Mouse (Mus musculus) intestine, embryonic 14.5 days (tissue): ENCODE results near the gene Gm11032. TPM values are rescaled to one million over a fixed set of nuclear protein-coding genes. Genes with fewer than 3 reads are reported as not detected.
A peak's percentile ranks its signal among the peaks of the same experiment; 100 is the strongest.

Experiments used
- ATAC-seq: fragments of 200-750 bp; cut with Nextera tagmentation; replicated peaks from 2 replicates; pipeline ENCODE4 v1.8.0; 2017; ENCODE audit warnings: low read depth, moderate number of reproducible peaks, moderate TSS enrichment, moderate library complexity; ENCODE audit not compliant: low FRiP score, low TSS enrichment
- DNase-seq: peaks from one replicate; pipeline ENCODE4 v3.0.0-alpha.2; 2018; ENCODE audit warnings: low spot score
- H3K27ac ChIP-seq: fragments of 300-500 bp; sonication (generic); 2 replicates; pipeline ENCODE4 v1.5.1; 2014; ENCODE audit warnings: low read depth, mild to moderate bottlenecking, control low read depth
- H3K27me3 ChIP-seq: fragments of 300-500 bp; sonication (generic); replicated peaks from 2 replicates; pipeline ENCODE4 v1.6.1; 2014; ENCODE audit warnings: low read length, control low read depth; ENCODE audit not compliant: control insufficient read depth, insufficient read depth
- H3K36me3 ChIP-seq: fragments of 300-500 bp; sonication (generic); 2 replicates; pipeline ENCODE4 v1.6.1; 2014; ENCODE audit warnings: low read length, control low read depth; ENCODE audit not compliant: control insufficient read depth, insufficient read depth
- H3K4me1 ChIP-seq: fragments of 300-500 bp; sonication (generic); replicated peaks from 2 replicates; pipeline ENCODE4 v1.6.1; 2014; ENCODE audit warnings: low read length, control low read depth, mixed read lengths; ENCODE audit not compliant: control insufficient read depth, insufficient read depth
- H3K4me2 ChIP-seq: fragments of 300-500 bp; sonication (generic); 2 replicates; pipeline ENCODE4 v1.6.1; 2014; ENCODE audit warnings: low read length
- H3K4me3 ChIP-seq: fragments of 300-500 bp; sonication (generic); 2 replicates; pipeline ENCODE4 v1.5.1; 2014; ENCODE audit warnings: low read depth, low read length, control low read depth, mixed read lengths
- H3K9ac ChIP-seq: fragments of 300-500 bp; sonication (generic); 2 replicates; pipeline ENCODE4 v1.6.1; 2014; ENCODE audit warnings: mild to moderate bottlenecking, low read length
- H3K9me3 ChIP-seq: fragments of 300-500 bp; sonication (generic); 2 replicates; pipeline ENCODE4 v1.6.1; 2016; ENCODE audit warnings: low read length, control low read depth; ENCODE audit not compliant: control insufficient read depth
- WGBS: fragments of 180-500 bp; shearing (Covaris S2); extraction: QIAGEN DNeasy Blood & Tissue Kit; methylation state at CpG from one replicate; pipeline ENCODE4 v1.1.7; 2014; 5-methylcytosine and 5-hydroxymethylcytosine counted together
- polyA plus RNA-seq: library from polyadenylated mRNA; unstranded; fragments of >200 nt; fragmentation: Nextera tagmentation; extraction: Ambion mirVana; gene quantifications from 2 replicates; pipeline ENCODE4 v1.2.1, GENCODE M21; 2014

Gene Gm11032
- polyA plus RNA-seq, 1 experiment from 2014 or later, result not detected

DNA sequence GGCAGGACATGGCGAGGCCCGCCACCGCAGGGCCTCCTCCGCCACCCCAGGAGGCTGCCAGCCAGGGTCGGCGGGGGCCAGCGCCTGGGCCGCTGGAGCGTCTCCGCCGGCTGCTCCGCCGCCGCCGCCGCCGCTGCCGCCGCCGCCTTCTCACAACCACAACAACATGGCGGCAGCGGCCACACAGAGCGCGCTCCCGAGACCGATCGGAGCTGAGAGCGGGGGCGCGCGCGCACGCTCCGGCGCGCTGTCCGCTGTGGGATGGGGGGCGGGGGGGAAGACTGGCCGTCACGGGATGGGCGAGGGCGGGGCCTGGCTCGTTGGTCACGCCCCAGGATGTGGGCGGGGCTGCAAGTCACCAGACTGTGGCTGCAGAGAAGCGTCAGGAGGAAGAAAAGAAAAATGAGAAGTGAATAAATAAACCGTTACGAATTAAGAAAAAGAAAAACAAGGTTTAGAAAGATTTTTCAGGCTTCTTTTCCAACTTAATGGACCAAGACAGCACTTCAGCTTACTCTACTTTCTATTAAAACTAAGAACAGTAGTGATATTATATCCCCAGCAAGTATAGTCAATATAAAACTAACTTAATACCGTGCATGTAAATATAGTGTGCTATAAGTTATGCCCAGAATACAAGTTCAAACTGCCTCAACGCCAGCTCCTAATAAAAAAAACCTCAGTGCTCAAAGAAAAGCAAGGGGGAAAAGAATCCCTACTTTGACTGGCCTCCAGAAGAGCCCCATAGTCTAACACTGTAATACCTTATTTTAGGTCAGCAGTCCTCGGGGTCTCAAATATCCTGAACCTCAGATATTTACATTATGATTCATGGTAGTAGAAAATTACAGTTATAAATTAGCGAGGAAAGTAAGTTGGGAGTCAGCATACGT, 25.0 kb upstream of the Gm11032 start, which contains the start of gene Mtmr3:
Mtmr3 (minus strand) TSS at position 256 of the 893 bp plus-strand sequence.
- H3K27me3 ChIP-seq, result no peaks in the 10 kb centered on the region
- H3K4me3 ChIP-seq, result peak within 1 kb of the TSS; percentile 94
- DNase-seq (peak; percentile 97), ATAC-seq (peak; percentile 94)
- H3K36me3 ChIP-seq, result no peaks in the 10 kb centered on the region
- peak within 1 kb of the TSS; percentile 63 for H3K4me2 ChIP-seq
- peaks cover 7% of the 10 kb centered on the region for H3K4me1 ChIP-seq
- peak within 1 kb of the TSS; percentile 94 for H3K9ac ChIP-seq
- WGBS, result 4% methylated on average over 53 of the region's 53 CpGs
- no peaks in the 10 kb centered on the region for H3K9me3 ChIP-seq
- peak within 1 kb of the TSS; percentile 90 for H3K27ac ChIP-seq

DNA sequence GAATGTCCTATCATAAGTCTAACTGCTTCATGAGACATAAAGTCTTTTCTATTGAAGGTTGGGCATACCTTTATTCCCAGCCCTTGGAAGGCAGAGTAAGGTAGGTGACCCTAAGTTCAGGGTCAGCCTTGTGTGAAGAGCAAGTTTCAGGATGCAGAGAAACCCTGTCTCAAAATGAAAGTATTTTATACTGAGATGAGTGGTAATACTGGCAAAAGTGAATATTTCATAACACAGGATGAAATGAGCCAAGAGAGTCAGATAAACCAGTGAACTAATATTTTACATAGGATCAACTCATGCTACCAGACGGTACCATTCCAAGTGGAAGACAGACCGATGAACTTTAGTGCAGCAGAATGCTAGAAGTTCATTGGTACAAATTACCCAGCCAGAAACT, 21.5 kb upstream of the Gm11032 start:
- Histone ChIP-seq H3K27ac (no peak overlapping the region), H3K9ac (no peak overlapping the region), H3K4me2 (no peak overlapping the region), H3K4me3 (no peak overlapping the region), H3K36me3 (no peaks in the 10 kb centered on the region), H3K9me3 (no peaks in the 10 kb centered on the region), H3K4me1 (peaks cover 11% of the 10 kb centered on the region), H3K27me3 (no peaks in the 10 kb centered on the region)
- 85% methylated on average over 2 of the region's 2 CpGs for WGBS
- DNase-seq (no peak), ATAC-seq (no peak)

- H3K9ac ChIP-seq, result no peak overlapping the region
- no peaks in the 10 kb centered on the region for H3K9me3 ChIP-seq
- H3K27me3 ChIP-seq, result no peaks in the 10 kb centered on the region
- H3K27ac ChIP-seq, result no peak overlapping the region
- peaks cover 18% of the 10 kb centered on the region for H3K4me1 ChIP-seq
- H3K36me3 ChIP-seq, result no peaks in the 10 kb centered on the region
- DNase-seq (no peak), ATAC-seq (no peak)
- WGBS, result 89% methylated on average over 3 of the region's 3 CpGs
- no peak overlapping the region for H3K4me2 ChIP-seq
- no peak overlapping the region for H3K4me3 ChIP-seq
These were observed 20.0 kb upstream of the Gm11032 start for GRCm38 (mm10) chr11:4599916-4600315.

DNA sequence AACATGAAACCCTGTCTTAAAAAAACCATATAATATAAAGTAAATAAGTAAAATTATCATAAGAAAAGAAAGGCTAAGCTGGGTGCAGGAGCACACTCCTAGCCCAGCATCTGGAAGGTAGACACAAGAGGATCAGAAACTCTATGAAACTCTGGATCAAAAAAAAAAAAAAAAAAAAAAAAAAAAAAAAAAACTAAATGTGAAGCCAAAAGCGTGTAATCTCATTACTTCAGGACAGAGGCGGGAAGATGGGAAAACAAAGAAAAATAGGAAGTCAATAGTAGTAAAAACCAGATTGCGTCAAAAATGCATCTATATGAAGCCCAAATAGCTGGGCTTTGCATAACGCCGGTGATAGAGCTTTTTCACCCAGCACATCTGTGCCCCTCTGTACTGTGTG, 18.0 kb upstream of the Gm11032 start:
- H3K36me3 ChIP-seq, result no peaks in the 10 kb centered on the region
- no peaks in the 10 kb centered on the region for H3K9me3 ChIP-seq
- no peak overlapping the region for H3K4me2 ChIP-seq
- no peak for ATAC-seq
- no peak overlapping the region for H3K9ac ChIP-seq
- no peak for DNase-seq
- H3K4me1 ChIP-seq, result peaks cover 22% of the 10 kb centered on the region
- WGBS, result 88% methylated on average over 5 of the region's 5 CpGs
- no peak overlapping the region for H3K27ac ChIP-seq
- H3K27me3 ChIP-seq, result no peaks in the 10 kb centered on the region
- no peak overlapping the region for H3K4me3 ChIP-seq

DNA sequence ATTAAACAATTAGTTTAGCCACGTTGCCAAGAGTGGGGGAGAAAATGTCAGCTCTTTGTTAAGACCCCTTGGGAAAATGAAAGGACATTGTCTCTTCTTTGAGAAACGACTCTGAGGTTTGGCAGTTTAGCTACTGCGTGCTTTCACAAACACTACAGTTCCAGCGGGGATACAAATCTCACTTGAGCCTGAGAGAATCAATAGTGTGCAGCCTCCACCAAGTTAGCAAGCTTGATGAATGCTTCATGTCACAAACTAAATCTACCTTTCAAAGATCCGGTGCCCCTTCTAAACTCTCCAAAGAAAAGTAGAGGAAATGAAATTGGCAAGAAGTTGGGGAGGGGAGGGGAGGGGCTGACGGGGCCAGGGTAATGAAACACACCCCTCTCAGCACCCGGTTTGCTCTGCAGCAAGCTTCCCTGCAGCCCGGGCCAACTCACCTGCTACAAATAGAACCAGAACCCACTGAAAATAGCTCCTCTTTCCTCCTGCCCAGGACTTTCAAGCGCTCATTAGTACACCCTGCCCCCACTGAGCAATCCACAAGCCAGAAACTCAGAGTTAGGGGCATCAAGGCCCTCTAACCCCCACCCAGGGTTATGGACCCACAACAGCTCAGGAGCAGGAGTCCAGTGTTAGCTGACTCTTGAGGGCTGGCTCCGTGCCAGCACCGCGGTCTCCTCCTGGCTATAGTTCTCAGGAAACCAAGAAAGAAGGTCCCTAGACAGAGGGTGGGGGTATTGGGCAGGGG, 17.0 kb upstream of the Gm11032 start:
- WGBS, result 35% methylated on average over 12 of the region's 12 CpGs
- Histone ChIP-seq H3K9me3 (no peaks in the 10 kb centered on the region), H3K27ac (no peak overlapping the region), H3K36me3 (no peaks in the 10 kb centered on the region), H3K9ac (no peak overlapping the region), H3K27me3 (no peaks in the 10 kb centered on the region), H3K4me2 (no peak overlapping the region), H3K4me1 (peaks cover 22% of the 10 kb centered on the region), H3K4me3 (no peak overlapping the region)
- ATAC-seq, result peak; percentile 47; the same call in 1 of the 2 replicates
- DNase-seq, result no peak

GRCm38 (mm10) chr11:4604441-4604840, 15.4 kb upstream of the Gm11032 start:
- no peak for DNase-seq
- Histone ChIP-seq H3K4me3 (no peak overlapping the region), H3K9ac (no peak overlapping the region), H3K4me1 (peaks cover 22% of the 10 kb centered on the region), H3K36me3 (no peaks in the 10 kb centered on the region), H3K4me2 (no peak overlapping the region; the same call in 1 of the 2 replicates), H3K27ac (no peak overlapping the region), H3K27me3 (no peaks in the 10 kb centered on the region), H3K9me3 (no peaks in the 10 kb centered on the region)
- ATAC-seq, result 0 out of 2 replicates have a peak, but pooled peaks have one; percentile 47
- WGBS, result 6% methylated on average over 6 of the region's 6 CpGs

GRCm38 (mm10) chr11:4605414-4605813, 14.5 kb upstream of the Gm11032 start:
- no peak overlapping the region for H3K4me3 ChIP-seq
- H3K27me3 ChIP-seq, result no peaks in the 10 kb centered on the region
- 50% methylated on average over 7 of the region's 7 CpGs for WGBS
- ATAC-seq (no peak), DNase-seq (no peak)
- H3K27ac ChIP-seq, result no peak overlapping the region
- H3K4me1 ChIP-seq, result peaks cover 22% of the 10 kb centered on the region
- H3K4me2 ChIP-seq, result no peak overlapping the region
- H3K9me3 ChIP-seq, result no peaks in the 10 kb centered on the region
- no peak overlapping the region for H3K9ac ChIP-seq
- no peaks in the 10 kb centered on the region for H3K36me3 ChIP-seq

DNA sequence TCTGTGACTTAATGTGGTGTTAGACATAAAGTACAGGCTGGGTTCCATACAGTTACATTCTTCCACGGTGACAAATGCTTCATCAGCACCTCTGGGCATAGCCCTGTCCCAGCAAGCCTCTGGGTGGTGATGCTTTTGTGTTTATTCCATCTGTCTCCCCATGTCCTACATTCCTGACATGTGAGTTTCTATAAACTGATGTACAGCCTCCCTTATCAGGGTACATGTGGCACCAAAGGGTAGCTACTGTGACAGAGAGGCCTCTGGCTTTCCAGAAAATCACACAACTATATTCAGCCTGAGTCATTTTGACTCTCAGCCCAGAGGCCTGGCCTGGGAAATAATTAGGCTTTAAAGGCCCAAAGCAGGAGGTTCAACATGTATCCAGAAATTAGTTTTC, 13.3 kb upstream of the Gm11032 start:
- no peak for ATAC-seq
- H3K4me2 ChIP-seq, result no peak overlapping the region
- WGBS, result 85% methylated on average over 1 of the region's 1 CpGs
- no peak for DNase-seq
- H3K9ac ChIP-seq, result no peak overlapping the region
- no peak overlapping the region for H3K4me3 ChIP-seq
- peaks cover 22% of the 10 kb centered on the region for H3K4me1 ChIP-seq
- no peaks in the 10 kb centered on the region for H3K36me3 ChIP-seq
- no peaks in the 10 kb centered on the region for H3K27me3 ChIP-seq
- no peaks in the 10 kb centered on the region for H3K9me3 ChIP-seq
- H3K27ac ChIP-seq, result no peak overlapping the region
